Mouse (Mus musculus): Measurements from ENCODE around the gene Pde6h. TPM values are rescaled to one million over a fixed set of nuclear protein-coding genes. Genes with fewer than 3 reads are reported as not detected.

Pde6h gene
- total RNA-seq, 1 experiment from 2014 or later = not detected

DNA sequence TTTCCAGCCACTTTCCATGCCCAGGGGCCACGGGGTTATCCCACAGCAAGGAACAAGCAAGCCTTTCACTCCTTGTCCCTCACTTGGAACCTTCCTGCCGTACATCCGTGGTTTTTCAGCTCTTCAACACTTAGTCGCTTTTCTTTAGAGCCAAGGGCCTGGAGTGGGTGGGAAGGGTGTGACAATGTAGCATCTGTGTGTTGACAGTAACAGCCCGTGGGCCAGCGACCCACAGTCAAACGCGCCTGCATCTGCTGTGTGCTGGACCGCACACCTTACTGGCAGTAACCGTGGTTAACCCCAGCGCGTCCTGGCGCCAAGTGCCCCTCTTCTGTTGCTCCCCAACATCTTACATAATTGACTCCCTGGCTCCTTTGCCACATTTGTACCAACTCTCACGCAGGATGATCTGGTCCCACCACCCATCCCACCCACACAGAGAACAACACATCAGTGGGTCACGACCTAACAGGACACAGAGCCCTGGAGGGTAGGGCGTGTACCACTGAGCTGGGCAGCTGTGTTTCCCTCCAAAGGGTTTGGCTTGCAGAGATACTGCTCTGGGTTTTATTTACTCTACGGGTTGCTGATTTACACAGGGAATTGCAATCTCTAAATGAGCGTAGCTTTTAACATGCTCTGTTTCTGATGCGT, 17.2 kb upstream of the Pde6h start:
- no peak for ATAC-seq (replicated peaks; ENCODE audit: insufficient number of reproducible peaks, low FRiP score, low TSS enrichment, poor library complexity, severe bottlenecking)

DNA sequence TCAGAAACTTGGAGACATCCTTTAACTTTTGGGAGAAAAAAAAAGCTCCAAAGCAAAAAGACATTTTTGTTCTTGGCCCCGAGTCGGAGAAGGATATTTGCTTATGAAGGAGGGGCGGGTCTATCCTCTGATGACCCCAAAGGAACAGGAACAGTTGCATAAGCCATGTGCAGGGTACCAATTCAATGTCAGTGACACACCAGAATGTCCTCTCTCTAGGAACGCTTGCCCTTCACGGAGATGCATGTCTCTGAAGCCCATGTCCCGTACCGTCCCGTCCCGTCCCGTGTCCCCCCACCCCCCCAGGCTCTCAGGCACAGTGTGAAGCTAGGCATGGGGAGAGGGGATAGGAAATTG, 16.7 kb upstream of the Pde6h start:
- no peak for ATAC-seq (replicated peaks; ENCODE audit: insufficient number of reproducible peaks, low FRiP score, low TSS enrichment, poor library complexity, severe bottlenecking)

DNA sequence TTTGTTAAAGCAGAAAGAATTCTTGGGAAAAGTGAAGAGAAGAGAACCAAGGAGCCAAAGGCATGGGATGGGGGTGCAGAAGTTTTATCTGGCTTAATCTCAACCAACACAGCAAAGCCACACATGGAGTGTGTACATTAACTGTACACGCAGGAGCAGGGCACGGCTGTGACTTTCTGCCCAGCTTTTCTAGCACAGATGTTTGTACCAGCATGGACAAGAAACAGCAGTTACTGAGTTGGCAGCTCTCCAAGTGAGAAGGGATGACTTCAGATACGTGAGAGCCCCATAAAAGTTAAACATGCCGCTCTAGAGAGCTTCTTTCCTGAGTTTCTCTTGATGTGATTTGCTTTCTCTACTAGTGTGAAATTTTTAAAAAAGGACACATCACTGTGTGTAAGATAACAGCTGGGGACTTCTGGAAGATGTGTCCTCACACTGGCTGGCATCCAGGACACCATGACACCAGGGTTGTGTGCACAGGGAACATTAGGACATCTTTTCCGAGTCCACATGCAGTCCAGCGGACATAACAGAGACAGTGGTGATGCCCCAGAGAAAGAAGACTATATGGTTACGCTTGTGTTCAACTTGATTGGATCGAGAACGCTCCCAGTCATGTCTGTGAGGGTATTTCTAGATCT, 13.3 kb upstream of the Pde6h start:
- no peak for ATAC-seq (replicated peaks; ENCODE audit: insufficient number of reproducible peaks, low FRiP score, low TSS enrichment, poor library complexity, severe bottlenecking)

DNA sequence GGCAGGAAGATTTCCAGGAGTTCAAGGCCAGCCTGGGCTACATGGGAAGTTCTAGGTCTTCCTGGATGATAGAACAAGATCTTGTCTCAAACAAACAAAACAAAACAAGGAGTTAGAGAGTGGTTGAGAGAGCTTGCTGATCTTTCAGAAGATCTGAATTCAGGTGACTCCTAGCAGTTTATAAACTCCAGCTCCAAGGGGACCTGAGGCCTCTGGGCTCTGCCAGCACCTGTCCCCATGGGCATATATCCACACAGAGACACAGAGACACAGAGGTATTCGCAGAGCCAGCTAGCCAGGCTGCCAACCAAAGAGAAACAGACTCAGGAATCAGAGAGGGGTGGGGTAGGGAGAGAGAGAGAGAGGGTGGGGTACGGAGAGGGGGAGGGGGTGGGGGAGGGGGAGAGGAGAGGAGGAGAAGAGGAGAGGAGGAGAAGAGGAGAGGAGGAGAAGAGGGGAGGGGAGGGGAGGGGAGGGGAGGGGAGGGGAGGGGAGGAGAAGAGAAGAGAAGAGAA, 10.8 kb upstream of the Pde6h start:
- ATAC-seq (replicated peaks; ENCODE audit: insufficient number of reproducible peaks, low FRiP score, low TSS enrichment, poor library complexity, severe bottlenecking) = no peak

DNA sequence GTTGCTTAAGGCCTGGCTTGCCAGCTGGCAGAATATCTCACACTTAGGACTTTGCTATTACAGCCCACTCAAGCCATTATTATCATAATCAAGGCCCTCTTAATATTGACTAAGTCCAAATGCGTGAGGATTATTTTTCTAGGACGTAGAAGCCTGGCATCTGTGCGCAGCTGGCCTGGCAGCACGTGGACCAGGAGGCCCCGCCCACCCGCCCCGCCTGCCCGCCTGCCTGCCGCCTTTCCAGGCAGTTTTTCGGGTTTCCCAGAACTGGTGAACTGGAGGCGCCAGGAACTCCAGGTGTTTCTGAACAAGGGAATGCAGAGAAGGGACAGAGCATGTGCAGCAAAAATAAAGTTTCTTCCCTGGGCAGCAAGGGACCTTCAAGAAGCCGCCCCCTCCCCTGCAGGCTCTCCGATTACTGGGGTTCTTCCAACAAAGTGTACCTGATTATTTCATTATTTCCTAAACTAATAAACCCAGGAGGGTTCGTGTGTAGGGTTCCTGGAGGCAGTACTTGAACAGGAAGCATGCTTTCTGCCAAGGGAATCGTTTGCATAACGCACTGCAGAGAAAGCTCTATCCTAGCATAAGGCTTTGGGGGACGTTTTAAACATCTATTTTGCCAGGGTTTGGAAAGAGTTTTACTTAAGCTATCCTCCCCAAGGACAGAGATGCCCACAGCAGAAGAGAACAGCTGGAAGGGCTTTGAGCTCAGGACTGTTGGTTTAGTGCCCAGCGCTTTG, 10.1 kb upstream of the Pde6h start:
- ATAC-seq (replicated peaks; ENCODE audit: insufficient number of reproducible peaks, low FRiP score, low TSS enrichment, poor library complexity, severe bottlenecking) = no peak

DNA sequence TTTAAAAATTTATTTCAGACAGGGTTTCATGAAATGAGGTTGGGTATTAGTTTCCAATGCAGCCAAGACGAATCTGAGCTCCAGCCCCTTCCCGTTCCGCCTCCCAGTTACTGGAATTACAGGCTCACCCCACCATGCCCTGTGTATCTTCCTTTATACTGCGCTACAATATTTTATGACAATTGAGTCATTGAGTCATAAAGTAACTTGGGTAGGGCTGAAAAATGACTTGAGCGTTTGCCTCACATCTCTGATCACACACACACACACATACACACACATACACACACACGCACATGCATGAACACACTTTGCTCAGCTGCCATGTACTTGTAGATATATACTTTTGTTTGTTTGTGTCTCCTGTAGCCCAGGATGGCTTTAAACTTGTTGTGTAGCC, 9.4 kb upstream of the Pde6h start:
- no peak for ATAC-seq (replicated peaks; ENCODE audit: insufficient number of reproducible peaks, low FRiP score, low TSS enrichment, poor library complexity, severe bottlenecking)

DNA sequence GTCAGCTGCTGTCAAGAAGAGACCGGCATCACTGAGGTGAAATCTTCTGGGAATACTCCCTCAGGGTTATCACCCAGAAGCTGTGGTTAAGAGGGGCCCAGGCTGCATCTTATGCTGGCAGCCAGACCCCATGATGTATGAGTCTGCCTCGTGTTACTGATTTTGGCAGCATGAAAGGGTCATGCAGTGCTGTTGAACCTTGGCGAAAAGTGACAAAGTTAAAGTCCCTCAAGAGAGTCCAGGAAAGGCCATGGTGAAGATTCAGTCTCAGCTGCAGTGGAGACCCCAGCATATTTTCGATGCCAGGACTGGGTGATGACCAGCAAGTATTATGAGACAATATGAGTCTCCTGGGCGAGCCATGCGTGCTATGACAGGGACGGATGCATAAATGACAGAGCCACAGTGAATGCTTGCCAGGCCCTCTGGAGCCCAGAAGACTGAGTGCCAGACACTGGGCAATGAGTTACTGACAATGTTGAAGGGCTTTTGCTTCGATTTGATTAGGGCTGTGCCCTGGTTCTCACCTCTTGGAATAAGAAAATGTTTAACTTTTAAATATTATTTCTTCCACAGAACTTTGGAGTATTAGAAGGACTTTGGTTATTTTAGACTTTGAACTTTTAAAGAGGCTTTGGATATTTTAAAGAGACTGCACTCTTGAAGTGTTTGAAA, 7.8 kb upstream of the Pde6h start:
- no peak for ATAC-seq (replicated peaks; ENCODE audit: insufficient number of reproducible peaks, low FRiP score, low TSS enrichment, poor library complexity, severe bottlenecking)

DNA sequence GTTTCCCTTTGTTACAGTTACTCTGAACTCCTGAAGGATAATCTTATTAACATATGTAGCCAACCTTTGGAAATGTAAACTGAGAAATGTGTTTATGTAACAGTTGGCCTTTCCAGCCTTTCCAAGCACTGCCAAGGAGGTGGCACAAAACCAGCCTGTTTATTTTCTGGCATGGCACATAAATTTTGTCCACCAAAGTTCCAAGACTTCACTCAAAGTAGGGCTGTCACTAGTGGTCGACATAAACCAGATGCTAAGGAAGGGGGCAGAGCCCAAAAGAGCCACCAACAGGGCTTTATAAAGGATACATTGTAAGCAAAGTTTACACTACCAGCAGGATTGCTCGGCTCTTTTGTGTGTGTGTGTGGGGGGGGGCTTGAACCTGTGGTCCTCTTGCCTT, 5.7 kb upstream of the Pde6h start:
- no peak for ATAC-seq (replicated peaks; ENCODE audit: insufficient number of reproducible peaks, low FRiP score, low TSS enrichment, poor library complexity, severe bottlenecking)

DNA sequence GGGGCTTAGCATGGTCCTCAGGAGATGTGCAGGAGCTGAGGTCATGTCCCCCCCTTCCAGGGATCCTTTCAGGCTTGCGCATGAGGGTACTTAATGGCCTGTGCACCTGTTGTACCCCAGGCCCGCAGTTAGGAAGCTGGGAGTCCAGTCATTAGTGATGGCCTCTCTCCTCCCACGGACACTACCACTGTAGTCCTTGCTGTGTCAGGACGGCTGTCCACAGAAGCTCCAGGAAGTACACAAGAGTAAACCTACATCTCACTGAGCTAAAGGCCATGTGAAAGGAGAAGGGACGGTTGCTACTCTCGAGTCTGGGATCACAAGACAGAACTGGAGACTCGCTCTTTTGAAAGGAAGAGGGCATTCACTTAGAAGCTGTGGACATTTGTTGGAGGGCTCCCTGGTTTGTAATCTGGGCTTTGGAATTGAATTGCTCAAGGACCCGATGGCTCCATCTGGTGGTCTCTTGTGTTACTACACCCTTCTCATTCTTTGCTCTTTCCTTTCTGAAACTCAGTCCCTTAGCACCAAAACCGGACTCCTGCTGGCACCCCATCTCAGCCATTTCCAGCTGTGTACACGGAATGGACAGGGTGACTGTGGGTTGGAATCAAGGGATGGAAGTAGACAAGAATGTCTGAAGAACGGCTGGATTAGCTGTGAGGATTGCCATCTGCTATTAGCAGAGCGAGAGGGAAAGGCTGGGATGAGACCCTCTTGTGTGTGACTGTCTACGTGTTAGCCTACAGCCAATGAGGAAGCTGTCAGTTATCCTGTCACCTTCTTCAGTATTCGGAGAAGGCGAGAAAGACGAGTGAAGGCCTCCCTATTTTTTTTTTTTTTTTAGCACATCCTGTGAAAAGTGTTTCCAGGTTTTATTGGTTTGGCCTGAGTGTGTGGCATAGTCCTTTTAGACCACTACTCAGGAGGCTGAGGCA, 3.0 kb upstream of the Pde6h start:
- 0 out of 2 replicates have a peak, but pooled peaks have one; percentile 55 for ATAC-seq (replicated peaks; ENCODE audit: insufficient number of reproducible peaks, low FRiP score, low TSS enrichment, poor library complexity, severe bottlenecking)

DNA sequence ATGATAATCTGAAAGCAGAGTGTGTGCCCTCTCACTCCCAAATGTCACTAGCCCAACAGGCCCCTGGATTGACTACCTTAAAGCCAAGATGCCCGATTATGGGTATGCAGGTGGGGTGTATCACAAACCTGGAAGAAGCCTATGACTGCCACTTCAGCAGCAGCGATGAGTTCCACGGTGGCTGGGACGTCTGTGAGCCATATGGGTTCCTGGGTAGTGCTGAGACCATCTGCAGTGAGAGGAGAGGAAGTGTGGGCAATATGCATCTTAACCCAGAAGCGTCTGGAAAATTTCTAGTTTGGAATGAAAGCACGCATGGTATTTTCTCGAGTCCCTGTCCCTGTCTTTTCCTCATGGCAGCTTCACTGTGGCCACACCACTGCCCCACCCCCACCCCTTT, 2.0 kb upstream of the Pde6h start:
- ATAC-seq (replicated peaks; ENCODE audit: insufficient number of reproducible peaks, low FRiP score, low TSS enrichment, poor library complexity, severe bottlenecking) = no peak

DNA sequence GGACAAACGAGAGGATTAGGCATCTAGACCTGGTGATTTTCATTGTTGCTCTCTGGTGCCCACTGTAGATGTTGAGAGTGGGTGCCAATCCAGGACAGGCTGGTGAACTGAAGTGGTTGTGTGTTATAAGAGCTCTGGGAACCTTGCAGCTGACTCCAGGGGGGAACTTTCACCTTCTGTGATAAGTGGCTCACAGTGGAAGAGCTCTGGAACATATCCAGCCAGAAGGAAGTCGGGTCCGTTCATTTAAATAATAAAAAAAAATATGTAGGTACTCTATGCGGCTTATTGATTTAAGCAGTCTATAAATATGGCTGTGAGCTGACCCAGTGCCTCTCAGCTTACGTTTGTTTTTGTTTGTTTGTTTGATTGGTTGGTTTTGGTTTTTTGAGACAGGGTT, 1.6 kb upstream of the Pde6h start, which contains the start of gene Erp27:
Gene Erp27, minus strand, starts transcription at position 101 of the 400 bp plus-strand sequence.
- ATAC-seq (replicated peaks; ENCODE audit: insufficient number of reproducible peaks, low FRiP score, low TSS enrichment, poor library complexity, severe bottlenecking) = no peak

DNA sequence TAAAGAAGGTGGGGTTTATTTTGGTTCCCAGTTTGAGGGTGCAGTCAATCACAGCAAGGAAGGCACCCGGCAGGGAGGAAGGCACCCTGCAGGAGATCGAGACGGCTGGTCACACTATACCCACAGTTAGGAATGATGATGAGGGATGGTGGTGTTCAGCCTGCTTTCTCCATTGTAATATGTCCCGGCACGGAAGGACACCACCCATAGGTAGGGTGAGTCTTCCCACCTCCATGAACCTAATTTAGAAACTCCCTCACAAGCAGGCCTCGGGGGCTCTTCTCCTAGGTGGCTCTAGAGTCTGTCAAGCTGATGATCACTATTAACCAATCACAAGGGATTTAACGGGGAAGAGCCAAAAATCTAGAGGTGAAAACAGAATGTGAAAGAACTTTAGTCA, 761 bp upstream of the Pde6h start:
- no peak for ATAC-seq (replicated peaks; ENCODE audit: insufficient number of reproducible peaks, low FRiP score, low TSS enrichment, poor library complexity, severe bottlenecking)

DNA sequence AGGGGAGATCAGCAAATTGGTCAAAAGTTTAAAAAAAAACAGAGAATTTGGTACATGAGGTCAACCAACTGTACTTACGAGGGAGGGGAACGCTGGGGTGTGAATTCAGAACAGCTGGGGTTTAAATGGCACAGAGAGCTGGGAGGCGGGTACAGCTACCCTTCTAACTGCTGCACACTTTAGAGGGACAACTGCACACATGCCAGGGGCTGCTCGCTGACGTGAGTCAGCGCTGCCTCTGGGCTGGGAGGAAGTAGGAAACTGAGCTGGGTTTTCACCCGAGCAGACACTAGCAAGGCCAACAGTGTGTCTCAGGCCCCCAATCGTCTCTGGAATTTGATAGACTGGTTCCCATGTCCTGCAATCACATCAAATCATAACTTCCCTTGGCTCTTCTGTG, 1.4 kb downstream of the Pde6h start:
- ATAC-seq (replicated peaks; ENCODE audit: insufficient number of reproducible peaks, low FRiP score, low TSS enrichment, poor library complexity, severe bottlenecking) = no peak

DNA sequence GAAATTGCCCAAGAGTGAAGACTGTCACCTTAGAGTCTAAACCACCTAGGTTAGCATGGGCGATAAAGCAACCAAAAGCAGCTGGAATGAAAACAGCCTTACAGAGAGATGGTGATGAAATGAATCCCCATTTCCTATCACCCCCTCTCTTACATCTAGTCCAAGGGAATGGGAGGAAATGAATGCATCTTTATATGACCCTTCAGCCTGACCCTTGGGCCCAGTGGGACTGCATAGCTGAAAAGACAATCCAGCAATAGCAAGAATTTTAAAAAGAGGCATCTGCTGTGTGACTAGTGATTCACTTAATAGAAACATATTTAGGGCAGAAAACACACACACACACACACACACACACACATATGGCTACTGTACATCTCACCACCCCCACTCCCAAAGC, 4.0 kb downstream of the Pde6h start:
- no peak for ATAC-seq (replicated peaks; ENCODE audit: insufficient number of reproducible peaks, low FRiP score, low TSS enrichment, poor library complexity, severe bottlenecking)

DNA sequence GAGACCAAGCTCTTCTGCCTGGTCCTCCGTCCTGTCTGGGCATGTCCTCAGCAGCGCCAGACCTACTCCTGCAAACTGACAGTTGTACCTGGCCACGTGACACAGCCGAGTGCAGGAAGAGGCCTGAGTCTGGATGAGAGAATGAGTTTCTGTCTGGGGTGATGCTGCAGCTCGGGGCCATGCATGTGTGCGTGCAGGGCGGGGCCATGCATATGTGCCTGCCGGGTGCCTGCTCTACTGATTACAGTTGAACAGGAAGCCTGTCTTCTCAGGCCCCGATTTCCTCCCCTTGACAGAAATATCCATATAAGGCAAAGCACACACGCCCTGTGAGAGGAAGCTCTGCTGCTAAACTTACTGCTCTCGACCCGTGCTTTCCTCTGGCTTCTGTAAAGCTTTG, 7.0 kb downstream of the Pde6h start:
- ATAC-seq (replicated peaks; ENCODE audit: insufficient number of reproducible peaks, low FRiP score, low TSS enrichment, poor library complexity, severe bottlenecking) = peak; percentile 93

DNA sequence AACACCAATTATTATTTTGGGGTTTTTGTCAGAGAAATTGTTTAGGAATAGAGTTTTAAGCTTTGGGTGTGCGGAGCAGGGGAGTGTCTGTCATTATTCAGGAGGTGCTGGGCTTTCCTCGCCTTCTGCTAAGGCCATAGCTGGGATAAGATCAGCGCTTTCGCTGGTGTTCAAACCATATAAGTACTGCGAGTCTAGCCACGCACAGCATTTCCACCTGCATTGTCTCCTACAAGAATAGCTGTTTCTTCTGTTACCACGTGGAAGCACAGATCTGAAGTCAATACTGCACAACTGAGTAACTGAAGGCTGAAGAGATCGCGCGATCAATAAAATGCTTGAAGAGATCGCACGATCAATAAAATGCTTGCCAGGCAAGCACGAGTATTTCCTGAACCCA, 7.6 kb downstream of the Pde6h start:
- ATAC-seq (replicated peaks; ENCODE audit: insufficient number of reproducible peaks, low FRiP score, low TSS enrichment, poor library complexity, severe bottlenecking) = no peak

DNA sequence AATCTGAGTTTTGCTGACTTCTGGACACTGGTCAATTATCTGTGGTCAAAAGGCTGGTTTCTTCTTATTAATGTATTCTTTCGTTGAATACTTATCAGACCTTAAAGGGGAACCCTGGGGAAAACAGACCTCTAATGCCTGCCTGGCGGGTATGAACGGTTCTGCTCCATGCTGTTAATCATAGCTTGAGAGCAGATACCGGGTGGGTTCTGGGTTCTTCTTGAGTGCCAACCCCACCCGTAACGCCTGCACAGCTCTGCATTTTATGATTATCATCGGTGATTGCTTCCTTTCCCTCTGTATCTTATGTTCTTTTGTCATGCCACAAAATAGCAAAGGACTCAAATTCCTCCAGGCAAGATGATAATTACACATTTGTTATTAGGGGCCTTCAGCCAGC, 10.4 kb downstream of the Pde6h start:
- no peak for ATAC-seq (replicated peaks; ENCODE audit: insufficient number of reproducible peaks, low FRiP score, low TSS enrichment, poor library complexity, severe bottlenecking)

DNA sequence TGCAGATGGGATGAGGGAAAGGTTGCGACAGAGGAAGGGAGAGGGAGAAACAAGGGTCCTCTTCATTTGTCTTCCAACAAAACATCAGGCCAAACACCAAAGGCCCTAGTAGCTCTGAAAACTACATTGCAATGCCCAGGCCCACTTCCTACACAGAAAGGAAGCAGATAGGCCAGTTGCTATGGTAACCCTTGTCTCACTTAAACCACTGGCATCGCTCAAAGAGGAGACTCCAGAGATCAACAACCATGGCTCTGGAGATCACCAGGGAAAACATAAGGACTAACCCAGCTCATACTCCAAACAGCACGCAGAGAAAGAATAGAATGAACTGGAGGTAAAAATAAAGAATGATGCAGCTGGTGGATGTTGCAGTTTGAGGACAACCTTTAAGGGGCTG, 11.6 kb downstream of the Pde6h start:
- ATAC-seq (replicated peaks; ENCODE audit: insufficient number of reproducible peaks, low FRiP score, low TSS enrichment, poor library complexity, severe bottlenecking) = no peak
